Mouse (Mus musculus): ENCODE results near the gene Map4k2.
"Not testable (repeated sequence)": the region's sequence is repeated elsewhere in the genome, so short reads cannot be mapped to it uniquely, and the experiment has no call there.

Gene Map4k2

GRCm38 (mm10) chr19:6340524-6341452 lies at the start of gene Map4k2:
Gene Map4k2, plus strand, starts transcription at chr19:6341135.
- peak; percentile 90 for DNase-seq

- no peak for DNase-seq
These were observed 48.7 kb upstream of the Map4k2 start for GRCm38 (mm10) chr19:6292262-6292661.

DNA sequence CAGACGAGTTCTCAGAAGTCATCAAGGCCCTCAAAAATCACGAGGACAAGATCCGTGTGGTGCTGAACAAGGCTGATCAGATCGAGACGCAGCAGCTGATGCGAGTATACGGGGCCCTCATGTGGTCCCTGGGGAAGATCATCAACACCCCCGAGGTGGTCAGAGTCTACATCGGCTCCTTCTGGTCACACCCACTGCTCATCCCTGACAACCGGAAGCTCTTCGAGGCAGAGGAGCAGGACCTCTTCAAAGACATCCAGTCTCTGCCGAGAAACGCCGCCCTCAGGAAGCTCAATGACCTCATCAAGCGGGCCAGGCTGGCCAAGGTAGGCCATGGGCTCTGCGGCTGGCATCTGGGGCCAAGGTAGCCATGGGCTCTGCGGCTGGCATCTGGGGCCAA lies 46.6 kb upstream of the Map4k2 start:
- DNase-seq: no peak

DNA sequence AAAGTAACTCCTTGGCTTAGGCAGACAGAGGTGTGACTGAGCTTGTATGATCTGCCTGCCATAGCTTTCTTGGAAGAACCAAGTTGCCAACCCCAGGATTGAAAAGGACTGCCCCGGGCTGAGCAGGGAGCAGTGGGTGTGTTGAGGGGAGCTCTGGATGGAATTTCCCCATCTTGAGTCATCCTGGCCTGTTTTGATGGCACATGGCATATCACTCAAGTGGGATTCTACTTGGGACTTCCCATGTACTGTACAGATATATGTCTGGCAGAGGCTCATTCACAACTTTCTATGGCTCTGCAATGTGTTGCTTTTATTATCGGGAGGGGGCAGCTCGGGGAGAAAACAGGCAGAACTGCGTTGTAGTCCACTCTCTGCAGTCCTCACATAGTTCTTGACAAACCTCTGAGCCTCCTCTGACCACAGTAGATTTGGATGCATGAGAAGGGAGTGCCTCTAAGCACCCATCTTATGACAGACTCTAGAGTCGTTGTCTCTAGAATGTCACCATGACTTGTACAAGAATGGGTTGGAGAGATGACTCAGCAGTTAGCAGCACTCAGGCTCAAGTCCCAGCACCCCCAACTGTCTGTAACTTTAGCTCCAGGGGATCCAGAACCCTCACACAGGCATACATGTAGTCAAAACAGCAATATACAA lies 44.3 kb upstream of the Map4k2 start:
- no peak for DNase-seq

- no peak for DNase-seq
These were observed 43.3 kb upstream of the Map4k2 start for GRCm38 (mm10) chr19:6297641-6298040.

GRCm38 (mm10) chr19:6299003-6299402 lies 41.9 kb upstream of the Map4k2 start:
- DNase-seq: no peak

GRCm38 (mm10) chr19:6299450-6300267 lies 41.3 kb upstream of the Map4k2 start:
- peak; percentile 58 for DNase-seq

DNA sequence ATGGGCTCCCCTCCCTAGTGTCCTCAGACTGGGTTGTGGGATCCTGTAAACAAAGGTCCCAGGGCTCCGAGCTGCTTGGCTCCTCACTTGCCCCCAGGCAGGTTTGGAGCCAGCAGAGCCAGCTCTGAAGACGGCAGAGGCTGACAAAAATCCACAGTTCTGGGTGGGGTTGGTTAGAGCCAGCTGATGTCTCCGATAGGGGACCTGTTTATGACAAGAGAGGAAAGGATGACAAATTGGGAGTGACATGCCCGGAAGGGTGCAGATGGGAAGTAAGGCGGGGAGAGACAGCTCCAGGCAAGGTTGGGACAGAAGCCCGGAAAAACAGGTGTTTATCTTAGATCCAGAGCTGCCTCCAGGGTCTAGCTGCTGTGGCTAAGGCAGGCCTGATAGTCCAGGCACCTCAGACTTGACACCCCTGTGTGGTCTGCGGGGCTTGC lies 40.5 kb upstream of the Map4k2 start:
- peak; percentile 83 for DNase-seq

- no peak for DNase-seq
These were observed 38.8 kb upstream of the Map4k2 start for GRCm38 (mm10) chr19:6302114-6302513.

GRCm38 (mm10) chr19:6302522-6302921 lies 38.4 kb upstream of the Map4k2 start:
- peak; percentile 57 for DNase-seq

DNA sequence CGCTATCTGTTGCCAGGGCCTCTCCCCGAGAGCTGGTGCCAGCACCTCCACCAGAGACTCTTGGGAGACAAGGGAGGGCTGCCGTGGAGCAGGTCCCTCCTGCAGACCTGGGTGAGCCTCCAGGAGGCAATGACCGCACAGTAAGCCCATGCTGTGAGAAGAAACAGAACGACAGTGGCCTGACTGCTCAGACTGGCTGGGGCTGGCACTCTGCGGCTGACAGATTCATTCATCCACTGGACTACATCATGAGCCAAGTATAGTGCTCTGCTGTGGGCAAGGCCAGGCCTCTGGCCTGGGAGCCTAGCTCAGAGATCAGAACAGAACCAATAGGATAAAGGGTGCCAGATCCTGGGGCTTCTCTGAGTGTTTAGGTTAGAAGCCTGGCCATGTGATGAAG lies 37.1 kb upstream of the Map4k2 start:
- DNase-seq: no peak

GRCm38 (mm10) chr19:6304787-6305516 lies 36.0 kb upstream of the Map4k2 start:
- peak; percentile 97 for DNase-seq

DNA sequence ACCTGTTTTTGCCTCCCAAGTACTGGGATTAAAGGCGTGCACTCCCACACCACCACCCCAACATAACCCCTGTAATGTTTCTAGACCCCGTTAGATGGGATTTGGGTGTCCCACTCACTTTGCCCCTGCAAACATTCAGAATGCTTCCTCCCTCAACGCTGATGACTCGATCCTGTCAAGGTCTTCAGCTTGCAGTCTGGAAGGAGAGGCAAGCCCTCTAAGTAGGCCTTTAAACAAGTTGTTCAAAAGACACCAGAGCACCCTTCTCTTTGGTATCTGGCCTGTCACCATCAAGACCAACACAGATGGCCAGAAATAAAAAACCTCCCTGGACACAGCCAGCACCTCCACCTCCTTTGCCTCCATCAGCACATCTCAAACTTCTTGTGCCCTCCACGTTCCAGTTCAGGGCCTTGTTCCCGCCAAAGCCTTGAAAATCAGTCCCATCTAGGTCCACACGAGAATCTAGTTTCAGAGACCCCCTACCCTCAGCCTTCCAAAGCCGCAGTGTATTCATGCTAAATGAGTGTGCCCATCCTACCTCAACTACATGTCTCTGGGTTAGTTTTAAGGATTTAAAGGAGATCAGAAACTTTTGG lies 35.3 kb upstream of the Map4k2 start:
- DNase-seq: no peak

GRCm38 (mm10) chr19:6306137-6306551 lies 34.8 kb upstream of the Map4k2 start, which contains the start of gene Cdc42bpg:
Gene Cdc42bpg, plus strand, starts transcription at chr19:6306456.
- peak; percentile 92 for DNase-seq

DNA sequence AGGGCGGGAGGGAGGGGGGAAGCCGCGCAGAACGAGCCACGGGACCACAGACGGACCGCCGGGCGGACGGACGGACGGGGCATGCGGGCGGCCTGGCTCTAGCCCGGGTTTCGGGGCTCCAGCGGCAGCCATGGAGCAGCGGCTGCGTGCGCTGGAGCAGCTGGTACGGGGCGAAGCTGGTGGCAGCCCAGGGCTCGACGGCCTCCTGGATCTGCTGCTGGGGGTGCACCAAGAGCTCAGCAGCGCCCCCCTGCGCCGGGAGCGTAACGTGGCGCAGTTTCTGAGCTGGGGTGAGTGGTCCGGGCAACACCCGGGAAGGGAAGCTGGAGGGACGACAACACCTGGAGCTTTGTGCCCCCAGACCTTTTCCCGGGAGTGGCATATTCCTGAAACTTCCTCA lies 34.3 kb upstream of the Map4k2 start:
- DNase-seq: peak; percentile 93

GRCm38 (mm10) chr19:6307733-6308531 lies 33.0 kb upstream of the Map4k2 start:
- peak; percentile 73 for DNase-seq

DNA sequence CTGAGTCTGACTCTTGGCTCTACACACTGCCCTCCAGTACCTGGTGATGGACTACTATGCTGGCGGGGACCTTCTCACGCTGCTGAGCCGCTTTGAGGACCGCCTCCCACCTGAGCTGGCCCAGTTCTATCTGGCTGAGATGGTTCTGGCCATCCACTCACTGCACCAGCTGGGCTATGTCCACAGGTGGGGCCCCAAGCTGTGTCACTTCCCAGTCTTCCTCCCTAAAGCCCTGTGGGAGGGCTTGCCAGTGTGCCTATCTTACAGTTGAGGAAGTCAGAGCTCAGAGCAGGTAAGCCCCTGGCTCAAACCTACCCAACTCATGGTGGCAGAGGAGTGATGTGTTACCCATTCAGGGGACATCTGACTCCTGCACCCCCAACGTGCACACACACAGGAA lies 30.8 kb upstream of the Map4k2 start:
- DNase-seq: no peak

DNA sequence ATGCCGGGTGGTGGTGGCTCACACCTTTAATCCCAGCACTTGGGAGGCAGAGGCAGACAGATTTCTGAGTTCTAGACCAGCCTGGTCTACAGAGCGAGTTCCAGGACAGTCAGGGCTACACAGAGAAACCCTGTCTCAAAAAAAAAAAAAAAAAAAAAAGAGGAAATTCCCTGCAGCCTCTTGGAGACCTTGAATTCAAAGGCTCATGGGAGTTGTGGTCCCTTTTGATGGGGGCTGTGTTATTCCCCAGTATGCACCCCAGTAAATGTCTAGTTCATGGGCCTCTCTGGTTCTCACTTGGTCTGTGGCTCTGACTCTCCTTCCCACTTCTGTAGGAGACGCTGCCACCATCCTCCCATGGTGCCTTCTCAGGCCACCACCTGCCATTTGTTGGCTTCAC lies 29.2 kb upstream of the Map4k2 start:
- not testable (repeated sequence) for DNase-seq

DNA sequence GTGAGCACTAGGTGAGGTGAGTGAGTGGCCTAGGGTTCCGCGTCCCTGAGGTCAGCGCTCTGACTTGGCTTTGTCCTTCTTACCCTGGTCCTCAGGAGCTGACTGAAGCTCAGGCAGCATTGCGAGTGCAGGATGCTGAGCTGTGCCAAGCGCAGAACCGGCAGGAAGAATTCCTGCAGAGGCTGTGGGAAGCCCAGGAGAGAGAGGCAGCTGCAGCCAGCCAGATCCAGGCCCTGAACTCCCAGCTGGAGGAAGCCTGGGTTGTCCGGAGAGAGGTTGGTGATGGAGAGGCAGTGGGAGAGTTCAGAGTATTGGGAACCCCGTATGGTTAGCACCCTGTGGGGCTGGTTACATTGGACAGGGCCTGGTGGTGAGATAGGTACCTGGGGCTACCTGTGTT lies 27.1 kb upstream of the Map4k2 start:
- DNase-seq: no peak

- peak; percentile 82 for DNase-seq
These were observed 26.4 kb upstream of the Map4k2 start for GRCm38 (mm10) chr19:6314513-6314912.

DNA sequence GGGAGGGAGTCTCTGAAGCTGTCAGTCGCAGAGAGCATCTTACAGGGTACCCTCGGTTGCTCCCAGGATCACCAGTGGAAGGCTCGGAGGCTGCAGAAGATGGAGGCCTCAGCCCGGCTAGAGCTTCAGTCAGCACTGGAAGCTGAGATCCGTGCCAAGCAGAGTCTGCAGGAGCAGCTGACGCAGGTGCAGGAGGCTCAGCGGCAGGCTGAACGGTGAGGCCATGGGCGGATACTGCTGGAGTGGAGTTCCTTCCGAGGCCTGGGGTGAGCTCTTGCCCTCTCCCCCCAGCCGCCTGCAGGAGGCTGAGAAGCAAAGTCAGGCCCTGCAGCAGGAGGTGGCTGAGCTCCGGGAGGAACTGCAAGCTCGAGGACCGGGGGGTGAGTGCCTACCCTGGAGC lies 25.4 kb upstream of the Map4k2 start:
- DNase-seq: no peak
